ENCODE assay signal across 19 mouse cellular contexts in genomic region chr14:61808193-61808592, GRCm38 (mm10).
"Had no signal": no experiment of that assay in that cellular context is flagged by ENCODE, and none has a peak within 500 bp of the region (broad histone marks: within the 10 kb centered on the region; RNA-seq: fewer than 3 reads in every experiment).

No protein-coding gene starts in this region.

- H3K4me2 ChIP-seq: limb, embryonic 15.5 days; liver, embryonic 11.5 days; lung, embryonic 14.5 days; midbrain, embryonic 12.5 days; midbrain, embryonic 15.5 days; neural tube, embryonic 12.5 days; neural tube, embryonic 15.5 days; stomach, embryonic 15.5 days had no signal

- ATAC-seq: liver, postnatal 0 days; lung, postnatal 0 days; midbrain, embryonic 15.5 days had no signal

- H3K36me3 ChIP-seq: limb, embryonic 15.5 days; midbrain, embryonic 12.5 days; midbrain, embryonic 15.5 days; neural tube, embryonic 12.5 days; neural tube, embryonic 15.5 days; stomach, embryonic 15.5 days had no signal

- H3K4me3 ChIP-seq: limb, embryonic 15.5 days; midbrain, embryonic 12.5 days; midbrain, embryonic 15.5 days; neural tube, embryonic 12.5 days; neural tube, embryonic 15.5 days; stomach, embryonic 15.5 days had no signal

- H3K27me3 ChIP-seq: limb, embryonic 15.5 days; midbrain, embryonic 12.5 days; midbrain, embryonic 15.5 days; neural tube, embryonic 12.5 days; neural tube, embryonic 15.5 days; stomach, embryonic 15.5 days had no signal

- H3K9ac ChIP-seq: limb, embryonic 15.5 days; liver, embryonic 14.5 days; liver, postnatal 0 days; lung, embryonic 14.5 days; midbrain, embryonic 12.5 days; midbrain, embryonic 15.5 days; neural tube, embryonic 12.5 days; neural tube, embryonic 15.5 days; stomach, embryonic 15.5 days had no signal

- H3K9me3 ChIP-seq: limb, embryonic 15.5 days; midbrain, embryonic 12.5 days; midbrain, embryonic 15.5 days; neural tube, embryonic 12.5 days; neural tube, embryonic 15.5 days; stomach, embryonic 15.5 days had no signal

- H3K27ac ChIP-seq: limb, embryonic 15.5 days; liver, embryonic 14.5 days; macrophage; midbrain, embryonic 12.5 days; midbrain, embryonic 15.5 days; neural tube, embryonic 12.5 days; neural tube, embryonic 15.5 days; stomach, embryonic 15.5 days had no signal

- DNase-seq: kidney, adult 18-20 months; kidney, adult 9 months; kidney, postnatal 14 days; kidney, postnatal 4 days; liver, postnatal 0 days; lung, embryonic 14.5 days; spleen, adult 18-20 months; thymus, adult 18-20 months; thymus, postnatal 36 days had no signal
